Mouse (Mus musculus) gastrocnemius, adult 18-20 months (tissue): ENCODE measurements around the gene Ninj2. TPM values are rescaled to one million over a fixed set of nuclear protein-coding genes. Genes with fewer than 3 reads are reported as not detected.

Experiments
- DNase-seq: peaks from one replicate; pipeline ENCODE4 v3.0.0; 2021; ENCODE audit warnings: low spot score
- total RNA-seq, 2 experiments: library from RNA; stranded (reverse); gene quantifications; 2 replicates each; pipeline ENCODE4 v1.2.3; 2021

The Ninj2 gene
- total RNA-seq, 2 experiments from 2014 or later, result not detected

DNA sequence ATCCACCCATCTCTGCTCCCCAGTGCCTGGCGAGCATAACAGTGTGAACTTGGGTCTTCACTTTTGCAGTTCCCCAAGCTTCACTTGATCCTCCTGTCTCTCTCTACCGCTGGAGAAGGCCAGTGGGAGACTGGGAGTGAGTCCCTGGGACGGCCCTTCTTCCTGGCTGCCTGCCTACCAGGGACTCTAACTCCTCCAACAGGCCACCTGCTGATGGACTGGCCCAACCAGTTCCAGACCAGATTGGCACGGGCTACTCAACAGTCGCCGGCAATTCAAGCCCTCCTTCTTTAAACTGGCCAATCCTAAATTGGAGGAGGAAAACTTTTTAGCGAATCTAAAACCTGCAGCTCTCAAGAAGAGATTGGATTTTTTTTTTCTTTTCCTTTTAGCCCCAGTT lies 101.8 kb downstream of the Ninj2 start:
- peak; percentile 36 for DNase-seq

DNA sequence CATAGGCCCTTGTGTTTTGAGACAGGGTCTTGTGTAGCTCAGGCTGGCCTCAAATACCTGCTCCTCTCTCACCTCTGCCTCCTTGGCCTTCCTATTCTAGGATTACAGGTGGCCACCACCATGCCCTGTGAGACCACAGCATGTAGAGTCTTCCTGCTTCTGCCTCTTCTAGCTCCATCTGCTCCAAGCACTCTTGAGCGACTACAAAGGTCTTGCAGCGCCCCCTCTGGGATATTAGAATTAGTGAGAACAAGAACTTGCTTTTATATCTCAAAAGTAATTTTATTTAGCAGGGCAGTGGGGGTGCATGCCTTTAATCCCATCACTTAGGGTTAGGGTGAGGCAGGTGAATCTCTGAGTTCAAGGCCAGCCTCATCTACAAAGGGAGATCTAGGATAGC lies 103.7 kb downstream of the Ninj2 start:
- DNase-seq, result peak; percentile 44

DNA sequence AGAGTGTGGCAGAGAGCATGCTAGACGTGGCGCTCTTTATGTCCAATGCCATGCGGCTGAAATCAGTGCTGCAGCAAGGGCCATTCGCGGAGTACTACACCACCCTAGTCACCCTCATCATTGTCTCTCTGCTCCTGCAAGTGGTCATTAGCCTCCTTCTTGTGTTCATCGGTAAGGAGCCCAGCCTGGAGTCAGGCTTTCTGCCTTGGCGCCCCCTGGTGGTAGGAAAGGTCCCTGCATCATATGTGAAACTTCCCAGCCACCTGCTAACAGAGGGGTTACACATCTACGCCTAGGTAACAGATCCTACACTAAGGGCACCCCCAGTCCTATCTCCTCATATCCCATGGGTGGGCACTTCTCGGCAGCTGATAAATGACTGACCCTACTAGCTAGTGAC lies 104.8 kb downstream of the Ninj2 start:
- DNase-seq, result peak; percentile 78

DNA sequence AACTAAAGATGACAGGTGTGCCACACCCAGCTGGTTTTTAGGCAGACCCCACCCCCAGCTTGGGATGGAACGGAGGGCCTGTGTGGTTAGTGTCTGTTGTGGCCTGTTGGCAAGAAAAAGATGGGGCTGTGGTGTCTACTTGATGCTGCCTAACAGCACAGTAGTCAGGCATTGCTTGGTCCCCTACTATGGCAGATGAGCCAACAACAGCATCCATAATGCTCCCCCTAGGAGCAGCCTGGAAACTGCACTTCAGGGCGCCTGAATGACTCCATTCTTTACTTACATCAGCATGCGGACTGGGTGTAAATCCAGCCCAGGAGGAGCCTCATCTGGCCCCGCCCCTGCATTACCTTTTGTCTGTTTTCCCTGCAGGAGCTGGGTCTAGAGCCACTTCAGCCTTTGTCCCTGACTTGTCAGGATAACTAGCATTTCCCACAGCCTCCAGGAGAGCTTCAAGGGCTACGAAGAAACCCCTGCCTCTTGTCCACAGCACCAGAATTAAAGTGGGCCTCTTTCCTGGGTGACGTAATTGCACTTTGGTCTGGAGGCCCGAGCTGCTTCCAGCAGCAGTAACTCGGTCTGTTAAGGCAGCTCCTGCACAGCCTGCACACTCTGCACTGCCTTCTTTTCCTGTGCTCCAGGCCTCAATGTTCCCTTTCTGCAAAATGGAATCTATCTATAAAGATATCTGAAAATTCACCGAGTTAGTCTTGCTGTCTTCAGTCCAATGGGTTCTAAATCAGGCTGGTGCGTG lies 106.7 kb downstream of the Ninj2 start:
- DNase-seq, result no peak

DNA sequence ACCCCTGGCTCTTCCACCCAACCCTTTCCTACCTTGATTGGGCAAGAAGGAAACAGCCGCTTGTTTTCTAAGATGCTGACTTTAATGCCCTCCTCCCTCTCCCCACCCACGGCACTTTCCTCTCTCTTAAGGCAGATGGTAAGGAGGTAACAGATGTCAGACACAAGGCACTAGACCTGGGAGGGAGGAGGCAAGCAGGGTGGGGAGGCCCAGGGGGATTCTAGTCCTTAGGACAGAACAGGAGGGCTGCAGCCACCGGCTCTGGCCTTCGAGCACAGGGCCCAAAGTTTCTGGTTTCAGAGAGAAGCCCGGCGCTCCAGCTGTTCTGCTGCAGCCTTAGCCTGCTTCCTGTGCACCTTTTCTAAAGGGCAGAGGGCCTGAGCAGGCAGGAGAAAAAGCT lies 108.8 kb downstream of the Ninj2 start:
- DNase-seq, result no peak

DNA sequence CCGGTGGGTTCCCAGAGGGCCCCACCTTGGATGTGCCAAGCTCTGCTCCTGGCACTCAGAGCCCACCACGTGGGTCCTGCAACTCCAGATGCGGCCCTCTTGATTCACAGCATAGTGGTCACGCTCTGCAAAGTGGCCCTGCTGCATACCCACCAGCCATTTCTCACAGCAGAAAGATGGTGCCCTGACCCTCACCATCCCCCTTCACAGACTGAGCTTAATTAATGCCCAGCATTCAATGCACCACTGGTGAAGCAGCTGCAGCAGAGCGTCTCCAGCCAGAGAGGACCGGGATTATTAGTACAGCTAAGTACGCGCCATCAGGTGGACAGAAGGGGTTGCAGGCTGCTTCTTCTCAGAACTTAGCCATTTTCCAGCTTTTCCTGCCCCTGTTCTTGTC lies 109.3 kb downstream of the Ninj2 start:
- DNase-seq, result no peak

DNA sequence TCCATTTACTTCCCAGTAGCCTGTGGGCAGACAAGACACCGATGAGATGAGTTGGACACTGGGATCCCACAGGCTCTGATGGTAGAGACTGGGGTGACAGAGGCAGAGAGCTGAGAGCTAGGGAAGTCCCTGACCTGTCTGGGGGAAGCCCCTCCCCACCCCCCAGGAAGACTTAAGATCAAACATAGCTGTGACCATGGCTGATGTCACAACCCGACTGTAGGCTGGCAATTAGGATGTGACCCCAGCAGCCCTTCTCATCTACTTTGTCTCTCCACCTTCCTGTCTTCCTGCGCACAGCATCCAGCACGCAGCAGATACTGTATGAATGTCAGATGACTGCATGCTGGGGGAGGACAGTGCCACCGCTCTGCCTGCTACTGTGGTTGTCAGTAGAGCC lies 113.4 kb downstream of the Ninj2 start:
- no peak for DNase-seq

DNA sequence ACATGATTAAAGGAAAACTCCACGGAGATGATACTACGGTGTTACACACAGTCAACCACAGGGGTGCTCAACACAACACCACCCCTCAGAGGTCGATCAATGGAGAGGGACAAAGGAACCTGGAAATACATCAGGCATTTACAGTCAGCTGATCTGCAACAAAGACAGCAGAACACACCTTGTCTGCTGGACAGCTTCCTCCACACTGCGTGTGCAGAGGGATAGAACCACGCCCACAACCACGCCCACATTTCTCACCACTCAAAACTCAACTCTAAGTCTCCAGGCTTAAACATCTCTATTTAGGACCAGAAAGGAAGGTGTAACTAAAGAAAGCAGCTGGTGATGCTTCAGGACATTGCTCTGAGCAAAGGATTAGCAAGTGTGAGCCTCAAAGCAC lies 118.4 kb downstream of the Ninj2 start:
- no peak for DNase-seq

DNA sequence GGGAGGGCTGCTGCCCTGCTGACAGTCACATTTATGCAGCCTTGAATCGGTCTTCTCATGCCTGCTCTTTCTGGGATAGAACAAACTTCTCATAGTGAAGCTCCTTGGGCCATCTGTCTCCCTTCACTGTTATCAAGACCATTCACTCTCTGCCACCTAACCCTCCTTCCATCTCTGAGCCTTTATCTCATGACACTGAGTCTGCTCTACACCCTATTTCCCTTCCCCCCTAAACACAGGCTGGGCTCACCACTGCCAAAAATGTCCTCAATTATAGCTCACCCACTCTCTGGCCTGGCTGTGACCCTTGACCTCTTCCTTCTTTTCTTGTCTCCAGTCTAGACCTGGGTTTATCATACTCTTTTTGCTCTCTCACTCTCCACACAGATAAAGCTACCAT lies 123.6 kb downstream of the Ninj2 start:
- DNase-seq, result no peak

DNA sequence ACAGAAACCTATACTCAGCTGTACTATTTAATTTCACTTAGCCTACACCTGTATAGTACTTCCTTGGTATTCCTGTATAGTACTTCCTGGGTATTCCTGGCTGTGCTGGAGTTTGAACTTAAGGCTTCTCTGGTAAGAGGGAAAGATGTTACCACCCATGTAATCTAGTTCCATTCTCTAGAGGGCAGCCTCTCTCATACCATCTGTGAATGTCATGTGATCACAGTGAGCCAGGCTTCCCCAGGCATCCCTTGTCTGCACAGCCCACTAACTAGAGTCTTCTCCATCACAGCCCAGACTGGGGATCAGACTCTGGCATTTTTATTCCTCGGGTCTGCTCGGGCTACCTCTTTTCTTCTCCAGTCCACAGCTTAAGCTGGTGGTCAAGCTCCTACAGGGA lies 126.1 kb downstream of the Ninj2 start:
- no peak for DNase-seq

DNA sequence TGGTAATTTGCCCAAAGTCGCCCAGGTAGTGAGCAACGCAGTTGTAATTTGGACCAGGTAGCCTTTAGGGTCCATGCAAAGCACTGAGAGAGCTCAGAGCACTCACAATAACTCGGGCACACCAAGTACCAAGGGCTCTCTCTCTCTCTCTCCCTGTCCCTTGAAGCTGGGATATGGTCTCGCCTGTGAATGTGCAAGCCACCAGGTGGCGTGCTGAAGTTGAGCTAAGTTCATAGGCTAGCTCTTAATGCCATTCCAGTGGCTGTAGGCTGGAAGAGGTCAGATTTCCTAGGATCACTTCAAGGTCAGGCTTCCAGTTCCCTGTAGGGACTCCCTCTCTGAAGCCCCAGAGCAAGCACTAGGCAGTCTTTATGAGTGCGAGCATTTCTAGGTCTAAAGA lies 129.5 kb downstream of the Ninj2 start:
- peak; percentile 68 for DNase-seq

DNA sequence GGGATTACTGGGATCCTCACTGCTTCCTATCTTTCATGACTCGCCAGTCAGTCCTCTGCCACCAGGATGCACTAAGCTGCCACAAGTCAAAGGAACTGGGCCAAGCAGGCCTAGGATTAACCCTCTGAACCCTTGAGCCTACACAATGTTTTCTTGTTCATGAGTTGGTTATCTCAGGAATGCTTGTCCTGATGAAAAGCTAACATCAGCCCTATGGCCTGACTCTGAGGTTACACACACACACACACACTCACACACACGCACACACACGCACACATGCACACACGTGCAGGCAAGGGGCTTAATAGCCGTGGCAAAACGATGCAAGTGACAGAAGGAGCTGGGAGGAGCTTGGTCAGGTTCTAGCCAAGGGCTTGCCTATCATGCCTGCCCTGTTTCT lies 132.2 kb downstream of the Ninj2 start:
- DNase-seq, result no peak

DNA sequence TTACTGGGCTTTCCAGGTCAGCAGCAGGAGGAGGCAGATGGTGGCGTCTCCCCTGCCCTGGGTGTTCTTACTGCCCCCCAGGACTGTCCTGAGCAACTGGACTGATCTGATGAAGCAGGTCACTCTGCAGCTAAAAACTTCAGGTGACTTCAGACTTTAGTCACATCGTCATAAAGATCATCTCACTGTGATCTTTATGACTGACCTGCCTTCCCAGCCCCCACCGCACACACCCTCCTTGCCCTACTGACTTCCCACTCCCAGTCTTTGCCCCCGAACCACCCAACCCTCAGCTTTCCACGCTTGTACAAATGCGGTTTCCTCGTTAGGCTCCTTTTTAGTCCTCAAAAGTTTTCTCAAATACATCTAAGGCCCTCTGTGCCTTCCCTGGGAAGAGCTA lies 133.9 kb downstream of the Ninj2 start:
- DNase-seq, result no peak

DNA sequence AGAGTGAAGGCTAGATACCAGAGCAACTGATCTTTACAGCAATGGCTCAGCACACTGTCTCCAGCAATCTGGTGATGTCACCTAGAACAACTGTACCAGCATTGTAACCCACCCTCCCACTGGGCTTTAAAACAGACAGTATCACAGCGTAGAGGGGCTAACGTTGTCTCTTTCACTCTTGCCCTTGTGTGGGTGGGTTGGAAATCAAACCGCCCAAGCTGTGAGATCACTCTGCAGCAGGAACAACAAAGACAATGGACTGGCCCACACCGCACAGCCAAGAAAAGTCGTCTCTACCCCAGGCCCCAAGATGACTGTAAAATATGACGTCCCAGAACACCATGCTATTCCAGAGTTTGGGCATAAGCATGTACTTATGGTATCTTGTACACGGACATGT lies 136.7 kb downstream of the Ninj2 start:
- no peak for DNase-seq

DNA sequence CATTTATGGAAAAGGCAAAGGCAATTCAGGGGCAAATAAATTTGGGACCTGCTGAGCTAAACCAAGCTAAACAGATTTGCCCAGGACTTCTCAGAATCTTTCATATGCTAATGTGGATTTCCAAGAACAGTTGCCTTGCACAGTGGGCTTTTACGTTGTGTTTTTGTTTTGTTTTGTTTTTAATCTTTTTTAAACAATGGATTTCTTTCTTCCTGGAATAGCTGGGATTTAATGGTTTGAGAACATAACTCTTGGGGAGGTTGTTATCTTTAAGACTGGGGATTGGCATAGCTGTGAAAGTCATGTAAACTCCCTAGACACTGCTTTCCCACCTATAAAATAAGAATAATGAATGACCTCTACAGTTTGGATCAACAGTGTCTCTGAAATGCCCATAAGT lies 137.3 kb downstream of the Ninj2 start:
- no peak for DNase-seq

DNA sequence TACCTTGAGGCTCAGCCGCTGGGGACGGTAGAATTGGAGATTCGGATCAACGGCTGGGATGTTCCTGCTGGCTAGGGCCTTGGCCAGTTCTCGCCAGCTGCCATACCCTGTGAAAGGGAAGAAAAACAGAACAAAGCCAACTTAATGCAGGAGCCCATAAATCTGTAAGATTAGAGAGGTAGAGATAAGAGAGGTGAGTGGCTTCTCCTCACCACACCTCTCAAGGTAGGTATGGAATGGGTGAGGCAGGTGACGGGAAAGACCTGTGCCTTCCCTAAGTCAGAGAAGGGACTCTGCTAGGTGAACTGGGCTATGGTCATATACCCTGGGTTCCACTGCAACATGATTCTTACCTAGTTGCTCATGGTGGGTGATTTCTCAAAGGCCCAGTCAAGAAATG lies 139.7 kb downstream of the Ninj2 start:
- DNase-seq, result no peak

DNA sequence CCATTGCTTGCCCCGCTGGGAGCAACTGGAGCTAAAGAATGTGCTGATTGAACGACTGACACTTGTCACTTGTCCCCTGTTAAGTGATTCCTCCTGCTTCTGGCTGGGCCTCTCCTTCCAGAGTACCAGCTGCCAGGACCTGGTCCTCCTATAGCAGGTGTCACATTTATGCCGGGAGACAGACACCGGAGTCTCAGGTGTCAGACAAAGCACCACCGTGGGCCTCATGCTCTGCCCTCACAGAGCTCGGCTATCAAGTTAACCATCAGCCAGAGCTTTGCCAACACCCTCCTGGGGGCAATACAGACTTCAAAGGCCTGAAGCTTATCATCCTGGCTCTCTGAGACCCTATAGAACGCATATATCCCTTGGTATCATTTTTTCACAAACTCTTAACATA lies 142.7 kb downstream of the Ninj2 start:
- peak; percentile 27 for DNase-seq

DNA sequence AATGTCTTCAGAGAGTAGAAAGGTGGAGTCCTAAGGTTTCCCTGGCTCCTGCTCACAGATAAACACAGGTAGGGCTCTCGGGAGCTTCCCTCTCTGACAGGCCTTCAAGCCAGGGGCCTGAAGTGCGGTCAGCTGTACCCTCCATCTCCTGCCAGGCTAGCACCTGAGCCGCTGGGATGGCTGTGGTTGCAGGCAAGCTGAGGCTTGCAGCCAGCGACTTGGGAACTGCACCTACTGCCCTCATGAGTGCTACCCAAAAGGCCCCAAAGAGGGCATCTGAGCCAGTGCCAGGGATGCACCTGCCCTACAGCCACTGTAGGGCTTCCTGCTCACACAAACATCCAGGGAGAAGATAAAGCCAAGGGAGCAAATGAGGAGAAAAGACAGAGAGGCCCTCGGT lies 147.3 kb downstream of the Ninj2 start:
- no peak for DNase-seq

DNA sequence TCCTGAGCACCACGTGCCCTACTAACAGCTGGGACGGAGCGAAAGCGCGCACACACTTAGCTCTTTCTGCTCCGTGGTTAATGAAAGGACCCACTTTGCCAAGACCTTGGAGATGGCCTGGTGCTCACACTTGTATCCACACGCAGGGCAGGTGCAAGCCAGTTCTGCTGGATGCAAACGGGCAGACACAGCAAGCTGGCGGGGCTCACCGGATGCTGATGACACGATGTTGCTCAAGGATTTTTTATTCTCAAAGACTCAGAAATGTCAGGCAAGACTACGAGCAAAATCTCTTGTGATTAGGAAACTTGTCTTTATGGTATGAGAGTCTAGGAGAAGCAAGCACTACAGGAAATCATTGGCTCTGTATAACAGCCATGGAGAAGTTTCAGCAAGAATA lies 148.3 kb downstream of the Ninj2 start:
- no peak for DNase-seq

DNA sequence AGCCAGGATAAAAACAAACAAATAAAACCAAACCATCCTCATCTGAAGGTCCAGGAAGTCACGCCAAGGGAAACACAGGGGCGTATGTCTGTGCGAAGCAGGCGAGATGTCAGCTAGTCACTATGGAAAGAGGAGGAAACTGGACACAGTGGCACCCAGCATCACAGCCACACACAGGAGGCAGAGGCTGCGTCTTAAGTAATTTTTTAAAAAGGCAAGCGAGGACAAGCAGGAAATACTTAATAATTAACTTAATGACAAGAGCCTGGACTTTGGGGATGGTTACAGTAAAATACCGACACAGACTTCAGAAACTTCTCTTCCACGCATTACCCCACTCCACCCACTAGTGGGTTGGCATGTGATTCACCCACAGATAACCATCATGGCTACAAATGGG lies 149.4 kb downstream of the Ninj2 start:
- no peak for DNase-seq

DNA sequence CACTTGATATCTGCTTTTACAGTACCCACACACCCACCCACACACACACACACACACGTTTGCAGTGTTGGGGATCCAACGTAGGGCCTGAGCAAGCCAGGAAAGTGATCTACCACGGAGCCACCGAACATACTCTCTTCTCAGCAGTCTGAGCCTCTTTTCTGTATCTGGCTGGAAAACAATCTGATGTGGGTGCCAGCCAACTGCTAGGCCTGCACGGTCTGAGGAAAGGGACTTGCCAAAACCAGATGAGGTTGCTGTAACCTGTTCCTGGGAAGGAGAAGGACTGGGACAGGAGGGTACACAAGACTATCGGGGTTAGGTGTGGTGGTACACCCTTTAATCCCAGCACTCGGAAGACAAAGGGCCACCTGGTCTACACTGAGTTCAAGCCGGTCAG lies 150.1 kb downstream of the Ninj2 start:
- no peak for DNase-seq

DNA sequence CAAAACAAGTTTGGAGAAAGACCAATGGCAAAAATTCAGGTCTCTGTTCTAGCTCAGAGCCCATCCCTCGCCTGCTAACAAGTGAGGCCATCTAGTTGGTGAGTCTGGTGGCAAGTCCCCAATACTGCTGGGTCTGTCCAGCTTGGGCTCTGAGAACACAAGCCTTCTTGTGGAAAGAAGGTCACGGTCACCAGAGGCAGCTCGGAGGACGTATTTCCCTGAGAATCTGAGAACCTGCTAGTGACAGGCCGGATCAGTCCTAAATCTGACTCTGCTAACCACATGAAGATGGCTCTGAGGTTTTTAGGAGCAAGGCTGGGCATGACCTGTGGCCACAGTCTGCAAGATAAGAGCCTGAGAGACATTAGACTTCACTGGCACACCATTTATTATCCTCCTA lies 153.5 kb downstream of the Ninj2 start:
- DNase-seq, result no peak

DNA sequence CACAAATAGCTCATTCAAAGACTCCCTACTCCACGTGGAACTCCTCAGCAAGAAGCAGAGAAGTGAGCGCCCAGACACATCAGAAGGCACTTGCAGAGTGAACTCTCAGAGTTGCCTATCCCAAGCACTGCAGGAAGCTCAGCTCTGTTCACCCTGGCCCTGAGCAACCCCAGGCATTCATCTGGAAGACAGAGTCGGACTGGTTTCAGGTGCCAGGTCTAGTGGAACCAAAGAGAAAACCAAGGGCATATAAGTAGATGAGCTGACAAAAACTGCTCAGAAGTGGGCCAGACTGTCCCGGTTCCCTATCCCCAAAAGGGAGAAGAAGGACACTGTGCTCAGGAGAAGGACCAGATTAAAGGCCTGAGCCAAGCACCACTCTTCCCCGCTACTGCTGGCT lies 156.7 kb downstream of the Ninj2 start:
- DNase-seq, result no peak
